Mouse (Mus musculus) large intestine, adult 2 months (tissue): Measurements from ENCODE around the gene Accs. TPM values are rescaled to one million over a fixed set of nuclear protein-coding genes. Genes with fewer than 3 reads are reported as not detected.

Source experiments
- DNase-seq: peaks from one replicate; pipeline ENCODE4 v3.0.0-alpha.2; 2012; ENCODE audit warnings: low read depth, low spot score
- WGBS: fragments of 180-500 bp; shearing (Covaris S2); methylation state at CpG from one replicate; pipeline ENCODE4 v1.1.7; 2018; 5-methylcytosine and 5-hydroxymethylcytosine counted together
- polyA plus RNA-seq: library from polyadenylated mRNA; depleted of rRNA; stranded (reverse); fragments of >200 nt; gene quantifications from 2 replicates; pipeline ENCODE4 v1.2.3, GENCODE M21; 2012; rRNA removed

The Accs gene
- 6.0 and 9.2 TPM in 2 replicates for polyA plus RNA-seq

GRCm38 (mm10) chr2:93849505-93850089 is at the start of gene Accs:
Gene Accs, minus strand, starts transcription at chr2:93849943.
- peak; percentile 54 for DNase-seq
- under 1% methylated on average over 28 of the region's 28 CpGs for WGBS

DNA sequence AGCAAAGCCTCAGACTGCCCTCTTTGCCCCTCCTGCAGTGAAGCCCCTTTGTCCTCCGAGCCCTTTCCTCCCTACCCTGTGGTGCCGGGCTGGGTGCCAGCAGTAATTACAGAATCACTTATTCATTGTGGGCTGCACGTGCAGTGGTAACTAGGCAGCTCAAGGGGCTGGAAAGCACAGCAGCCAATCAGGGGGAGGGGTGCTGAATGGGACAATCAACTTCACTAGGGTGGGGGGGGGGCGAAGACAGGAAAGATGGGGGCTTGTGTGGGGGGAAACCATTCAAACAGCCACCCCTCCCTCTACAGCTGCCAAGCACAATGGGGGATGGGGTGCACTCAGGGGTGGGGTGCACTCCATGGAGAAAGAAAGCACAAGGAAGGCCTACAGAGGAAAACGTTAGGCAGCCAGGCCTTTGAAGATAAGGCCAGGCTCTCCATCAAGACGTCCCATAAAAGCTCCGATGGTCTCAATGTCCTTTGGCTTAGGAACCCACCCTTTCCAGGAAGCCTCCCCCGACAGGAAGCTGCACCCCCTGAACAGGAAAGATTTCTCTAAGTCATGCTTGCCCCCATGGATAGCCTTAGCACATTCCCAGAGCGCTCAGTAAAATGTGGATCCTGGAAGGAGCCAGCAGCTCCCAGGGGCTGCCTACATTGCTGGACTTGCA is 42.0 kb upstream of the Accs start:
- no peak for DNase-seq
- WGBS: 25% methylated on average over 9 of the region's 9 CpGs

- WGBS: 81% methylated on average over 8 of the region's 8 CpGs
- DNase-seq: no peak
Observed at GRCm38 (mm10) chr2:93890143-93890542, 40.4 kb upstream of the Accs start.

DNA sequence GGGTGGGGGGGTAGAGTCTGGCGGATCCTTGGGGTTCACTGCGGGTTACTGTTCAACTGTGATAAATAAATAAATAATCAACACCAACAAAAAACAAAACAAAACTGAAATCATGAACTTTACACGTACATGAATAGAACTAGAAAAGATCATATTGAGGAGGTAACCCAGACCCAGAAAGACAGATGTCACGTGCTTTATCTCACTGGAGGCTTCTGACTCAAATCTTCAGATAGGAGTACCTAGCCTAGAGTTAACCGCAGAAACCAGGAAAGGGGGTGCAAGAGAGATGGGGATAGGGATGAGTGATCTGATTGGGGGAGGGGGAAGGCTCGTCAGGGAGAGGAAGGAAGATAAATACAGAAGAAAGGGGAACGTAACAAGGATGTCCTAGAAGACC is 39.3 kb upstream of the Accs start:
- DNase-seq: no peak
- WGBS: 77% methylated on average over 7 of the region's 7 CpGs

DNA sequence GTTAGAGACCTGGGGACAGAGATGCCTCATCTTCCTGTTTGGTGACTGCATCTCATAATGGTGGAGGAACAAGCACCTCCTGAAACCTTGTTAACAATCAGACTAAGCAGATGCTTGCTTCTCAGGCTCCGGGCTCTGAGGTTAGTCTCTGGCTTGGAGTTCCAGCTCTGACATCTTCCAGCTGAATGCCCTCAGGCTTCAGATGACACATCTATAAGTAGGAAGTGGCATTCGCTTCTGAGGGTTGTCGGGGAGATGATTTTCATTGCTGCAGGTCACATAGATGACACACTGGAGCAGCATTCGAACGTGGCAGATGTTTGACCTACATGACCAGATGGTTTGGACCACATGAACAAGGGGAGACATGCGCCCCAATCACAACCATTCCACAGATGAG is 38.6 kb upstream of the Accs start:
- 80% methylated on average over 6 of the region's 6 CpGs for WGBS
- DNase-seq: no peak

DNA sequence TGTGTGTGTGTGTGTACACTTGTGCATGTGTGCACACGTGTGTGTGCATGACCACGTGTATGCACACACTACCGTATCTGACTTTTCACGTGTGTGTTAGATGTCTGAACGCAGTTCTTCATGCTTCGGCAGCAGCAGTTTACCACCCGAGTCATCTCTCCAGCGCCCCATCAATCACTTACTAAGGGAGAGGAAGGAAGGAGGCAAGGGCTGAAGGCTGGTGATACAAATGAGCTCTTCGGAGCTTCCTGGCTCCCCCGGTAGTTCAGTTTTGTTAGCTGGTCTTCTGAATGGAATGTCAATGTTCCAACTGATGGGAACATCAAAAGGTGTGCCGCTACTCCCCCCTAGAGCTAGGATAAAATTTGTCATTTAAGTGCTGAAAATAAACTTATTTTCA is 37.5 kb upstream of the Accs start:
- DNase-seq: no peak
- 64% methylated on average over 11 of the region's 11 CpGs for WGBS

DNA sequence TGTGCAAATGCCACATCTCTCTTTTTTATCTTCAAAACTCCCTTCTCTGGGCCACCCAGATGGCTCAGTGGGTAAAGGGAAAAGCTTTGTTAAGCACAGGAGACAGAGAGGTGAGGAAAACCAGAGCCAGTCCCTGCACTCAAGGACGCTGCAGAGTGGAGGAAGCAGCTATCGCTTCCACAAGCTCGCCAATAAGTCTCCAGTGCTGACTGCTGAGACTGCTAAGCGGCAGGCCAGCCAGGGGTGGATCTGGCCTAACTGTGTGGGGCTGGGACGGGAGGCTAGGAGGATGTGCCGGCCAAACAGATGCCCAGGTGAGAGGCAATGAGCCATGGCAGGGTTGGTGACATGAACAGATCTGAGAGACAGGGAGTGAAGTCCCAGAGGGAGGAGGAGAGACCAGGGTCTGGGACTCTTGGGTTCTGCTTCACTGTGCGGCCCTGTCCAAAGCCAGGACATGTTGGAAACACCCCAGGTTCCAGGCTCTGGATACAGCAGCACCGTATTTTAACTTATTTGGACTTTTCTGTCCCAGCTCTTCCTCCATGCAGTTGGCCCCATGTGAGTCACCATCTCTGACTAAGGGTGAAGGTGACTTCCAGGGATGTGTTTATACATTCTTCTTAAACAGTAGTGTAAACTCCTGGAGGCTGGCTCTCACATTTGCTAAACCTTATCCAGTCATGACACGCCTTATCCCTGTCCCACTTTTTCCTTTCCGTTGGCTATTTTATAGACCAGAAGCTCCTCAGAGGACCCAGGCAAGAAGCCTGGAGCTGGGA is 36.5 kb upstream of the Accs start:
- no peak for DNase-seq
- 36% methylated on average over 10 of the region's 10 CpGs for WGBS

GRCm38 (mm10) chr2:93883066-93883465 is 33.3 kb upstream of the Accs start:
- whole genome bisulfite sequencing: 51% methylated on average over 5 of the region's 5 CpGs
- no peak for DNase-seq

GRCm38 (mm10) chr2:93881640-93882367 is 32.1 kb upstream of the Accs start:
- WGBS: 81% methylated on average over 9 of the region's 9 CpGs

DNA sequence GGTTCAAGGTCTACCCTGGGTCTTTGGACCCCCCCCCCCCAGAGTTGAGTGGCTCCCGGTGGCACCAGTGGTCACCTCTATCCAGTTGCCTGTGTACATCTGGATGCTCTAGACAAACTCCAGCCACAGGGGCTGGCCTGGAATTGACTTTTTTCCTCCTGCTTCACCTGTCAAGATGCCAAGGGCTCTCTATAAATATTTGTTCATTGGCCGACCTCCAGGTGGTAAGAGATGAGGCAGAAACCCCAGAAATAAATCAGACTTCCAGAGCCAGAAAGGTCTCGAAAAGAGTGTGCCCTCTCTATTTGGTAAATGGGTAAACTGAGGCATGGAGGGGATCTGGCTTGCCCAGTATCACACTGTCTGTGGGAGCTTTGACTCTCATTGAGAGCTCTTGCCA is 31.2 kb upstream of the Accs start:
- WGBS: 15% methylated on average over 3 of the region's 3 CpGs
- DNase-seq: no peak

More at GRCm38 (mm10) chr2:93881640-93882367, 32.1 kb upstream of the Accs start:
- no peak for DNase-seq

GRCm38 (mm10) chr2:93880450-93880849 is 30.7 kb upstream of the Accs start:
- 57% methylated on average over 8 of the region's 8 CpGs for WGBS
- DNase-seq: no peak

DNA sequence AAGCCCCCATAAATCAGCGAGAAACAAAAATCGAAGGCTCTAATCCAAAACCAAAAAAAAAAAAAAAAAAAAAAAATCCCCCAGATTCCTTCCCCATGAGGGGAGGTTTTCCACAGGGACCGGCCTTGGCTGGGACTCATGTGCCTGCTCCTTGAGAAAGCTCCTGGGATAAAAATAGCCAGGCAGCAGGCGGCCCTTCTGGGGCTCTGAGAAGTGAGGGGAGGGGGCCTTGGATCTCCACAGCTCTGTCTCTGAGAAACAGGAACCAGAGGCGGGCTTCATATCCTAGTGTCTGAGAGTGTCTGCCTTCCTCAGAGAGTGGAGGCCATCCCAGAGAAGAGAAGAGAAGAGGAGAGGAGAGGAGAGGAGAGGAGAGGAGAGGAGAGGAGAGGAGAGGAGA is 27.3 kb upstream of the Accs start:
- DNase-seq: no peak
- WGBS: 53% methylated on average over 5 of the region's 5 CpGs

DNA sequence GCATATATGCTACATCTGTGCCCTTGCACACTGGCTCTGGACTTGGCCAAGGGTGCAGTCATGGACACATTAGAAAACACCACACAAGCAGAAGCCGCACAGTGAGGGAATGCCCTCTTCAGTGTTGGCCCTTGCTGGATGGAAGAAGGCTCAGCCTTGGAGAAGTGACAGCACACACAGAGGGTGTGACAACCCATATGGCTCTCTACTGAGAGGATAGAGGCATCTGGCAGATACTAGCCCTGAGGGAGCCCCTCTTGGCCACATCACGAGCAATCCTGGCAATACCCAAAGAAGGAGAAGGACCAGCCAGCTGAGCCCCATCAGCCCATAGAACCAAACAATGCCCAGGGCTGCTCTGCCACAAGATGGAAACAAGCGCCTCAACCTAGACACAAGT is 24.9 kb upstream of the Accs start:
- 91% methylated on average over 3 of the region's 3 CpGs for WGBS
- no peak for DNase-seq

DNA sequence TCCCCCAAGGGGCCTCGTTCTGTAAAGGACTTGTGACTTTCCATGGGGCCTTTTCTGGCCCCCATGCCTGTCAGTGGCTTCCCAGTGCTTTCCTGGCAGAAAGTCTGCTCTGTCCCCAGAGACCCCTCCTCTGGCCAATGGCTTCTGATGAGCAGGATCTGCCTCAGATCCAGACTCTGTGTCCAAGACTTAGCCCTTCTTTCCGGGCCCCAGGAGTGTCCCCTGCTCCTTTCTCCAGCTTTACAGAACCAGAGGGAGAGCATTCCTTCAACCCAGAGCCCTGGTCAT is 24.4 kb upstream of the Accs start:
- WGBS: 23% methylated on average over 2 of the region's 2 CpGs
- no peak for DNase-seq

GRCm38 (mm10) chr2:93873449-93874226 is 23.9 kb upstream of the Accs start:
- DNase-seq: no peak
- WGBS: 18% methylated on average over 12 of the region's 12 CpGs

GRCm38 (mm10) chr2:93872257-93872656 is 22.5 kb upstream of the Accs start:
- DNase-seq: no peak
- WGBS: 77% methylated on average over 7 of the region's 7 CpGs

DNA sequence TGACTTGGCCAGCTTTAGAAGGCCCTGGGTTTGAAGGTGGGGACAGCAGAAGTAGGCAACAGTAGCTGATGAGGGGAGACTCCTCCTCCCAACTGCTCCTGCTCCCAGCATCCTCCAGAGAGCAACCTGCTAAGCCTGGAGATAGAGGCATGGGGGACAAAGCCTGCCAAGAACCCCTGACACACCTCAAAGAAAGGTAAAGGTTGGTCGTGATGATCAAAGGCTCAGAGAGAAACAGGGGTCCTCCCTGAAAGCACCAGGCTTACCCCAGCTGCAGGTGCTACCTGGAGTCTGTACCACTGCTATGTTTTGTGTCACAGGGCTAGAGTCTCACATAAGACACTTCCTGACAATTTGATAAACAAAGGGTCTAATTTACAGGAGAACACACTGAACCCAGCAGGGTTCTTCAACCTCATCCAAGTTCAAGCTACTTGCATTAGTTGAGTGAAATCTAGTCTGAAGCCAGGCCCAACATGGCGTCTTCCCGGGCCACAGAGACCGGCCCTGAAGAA is 21.7 kb upstream of the Accs start:
- WGBS: 83% methylated on average over 4 of the region's 4 CpGs
- no peak for DNase-seq

- 43% methylated on average over 4 of the region's 4 CpGs for WGBS
Observed at GRCm38 (mm10) chr2:93870842-93871241, 21.1 kb upstream of the Accs start.

DNA sequence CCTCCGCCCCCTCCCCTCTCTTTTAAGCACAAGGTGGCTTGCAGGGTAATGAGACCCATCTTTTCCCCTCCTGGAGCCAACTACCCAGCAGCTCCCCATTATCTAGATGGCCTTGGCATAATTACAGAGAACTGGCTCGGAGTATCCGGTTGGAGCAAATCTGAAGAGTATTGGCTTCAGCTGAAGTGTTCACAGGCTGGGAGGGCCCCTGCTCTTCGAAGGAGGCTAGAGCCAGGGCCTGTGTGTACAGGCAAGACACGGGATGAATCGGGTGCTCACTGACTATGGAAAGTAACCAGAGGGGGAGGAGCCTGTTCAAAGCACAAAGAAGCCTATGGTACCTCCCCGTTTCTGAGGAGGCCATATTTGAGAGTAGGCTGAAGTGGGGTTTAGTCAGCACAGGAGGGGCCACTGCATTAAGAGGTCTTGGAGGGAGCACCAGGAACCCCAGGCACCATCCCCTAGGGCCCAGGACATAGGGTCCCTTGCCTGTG is 19.4 kb upstream of the Accs start, which contains the start of gene Accsl:
Accsl (minus strand) TSS at position 51 of the 494 bp plus-strand sequence.
- no peak for DNase-seq
- 53% methylated on average over 7 of the region's 7 CpGs for WGBS

More at GRCm38 (mm10) chr2:93870842-93871241, 21.1 kb upstream of the Accs start:
- DNase-seq: no peak
